Mouse (Mus musculus) kidney, postnatal 14 days (tissue): ENCODE results near the gene Rnf24.
A peak's percentile ranks its signal among the peaks of the same experiment; 100 is the strongest.

Experiments used
- DNase-seq: peaks from one replicate; pipeline ENCODE4 v3.0.0; 2022; ENCODE audit warnings: mixed read lengths

Gene Rnf24

GRCm38 (mm10) chr2:131262213-131262672 is 90.4 kb downstream of the Rnf24 start, which contains the start of gene Pank2:
TSS of gene Pank2 (plus strand) at chr2:131262495.
- peak; percentile 98 for DNase-seq

DNA sequence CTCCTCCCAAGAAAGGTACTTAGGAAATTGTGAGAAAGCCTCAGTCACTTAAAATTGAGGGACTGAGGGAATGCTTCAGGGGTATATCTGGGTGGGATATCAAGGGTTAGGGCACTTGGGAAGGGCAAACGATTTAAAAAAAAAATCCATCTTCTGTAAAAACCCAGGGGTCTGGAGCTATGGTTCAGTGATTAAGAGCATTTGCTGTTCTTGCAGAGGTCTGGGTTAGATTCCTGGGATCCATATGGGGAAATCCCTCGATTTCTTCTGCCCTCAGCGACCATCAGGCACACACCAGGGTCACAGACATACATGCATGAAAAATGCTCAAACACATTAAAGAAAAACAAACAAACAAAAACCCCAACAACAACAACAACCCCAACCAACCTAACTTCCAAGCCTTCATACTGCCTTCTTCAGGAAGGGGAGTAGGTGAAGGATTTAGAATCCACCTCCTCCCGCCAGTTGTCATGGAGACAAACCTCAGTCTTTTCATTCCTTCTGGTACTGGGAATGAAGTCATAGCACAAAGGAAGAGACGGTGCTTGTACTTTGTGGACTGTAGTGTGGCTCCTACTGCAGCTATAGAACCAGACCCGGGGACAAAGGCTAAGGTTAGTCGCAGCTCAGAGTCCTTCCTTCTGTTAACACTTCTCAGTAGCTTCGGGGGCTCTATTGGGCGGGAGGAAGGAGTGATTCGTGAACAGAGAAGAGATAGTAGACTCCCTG is 91.0 kb downstream of the Rnf24 start:
- no peak for DNase-seq

- DNase-seq: no peak
Measured at GRCm38 (mm10) chr2:131260544-131261307, 92.0 kb downstream of the Rnf24 start.

DNA sequence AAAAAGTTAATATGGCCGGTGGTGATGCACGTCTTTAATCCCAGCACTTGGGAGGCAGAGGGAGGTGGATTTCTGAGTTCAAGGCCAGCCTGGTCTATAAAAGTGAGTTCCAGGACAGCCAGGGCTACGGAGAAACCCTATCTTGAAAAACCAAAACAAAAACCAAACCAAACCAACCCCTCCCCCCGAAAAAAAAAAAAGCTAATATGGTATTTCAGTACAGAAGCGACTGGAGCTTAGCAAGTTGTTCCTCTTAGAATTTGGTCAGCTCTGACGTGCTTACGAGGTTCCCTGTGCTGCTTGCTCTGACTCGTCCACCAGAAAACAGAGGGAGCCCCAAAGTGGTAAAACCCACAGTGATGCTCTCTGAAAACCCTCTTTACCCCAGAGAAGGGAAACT is 94.0 kb downstream of the Rnf24 start:
- DNase-seq: no peak

- no peak for DNase-seq
Measured at GRCm38 (mm10) chr2:131255738-131256137, 97.0 kb downstream of the Rnf24 start.

DNA sequence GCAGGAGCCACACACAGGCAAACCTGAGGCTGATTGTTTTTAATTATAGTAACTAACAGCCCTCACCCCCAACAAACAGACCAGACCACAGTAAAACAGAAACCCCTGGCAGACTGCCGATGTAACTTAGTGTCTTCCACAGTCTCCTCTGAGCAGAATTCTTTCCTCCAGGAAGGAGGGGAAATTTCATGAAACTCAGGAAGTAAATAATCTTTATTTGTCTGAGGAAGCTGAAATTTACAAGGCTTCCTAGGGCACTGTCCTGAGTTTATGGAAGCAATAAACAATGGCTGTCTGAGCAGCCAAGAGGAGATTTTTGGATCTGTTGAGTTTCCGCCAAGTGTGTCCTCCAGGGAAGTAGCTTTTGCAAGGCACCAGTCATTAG is 98.4 kb downstream of the Rnf24 start:
- DNase-seq: peak; percentile 83

GRCm38 (mm10) chr2:131253681-131254328 is 98.9 kb downstream of the Rnf24 start:
- DNase-seq: peak; percentile 87
